Mouse (Mus musculus): ENCODE results near the gene Olfr1215. TPM values are rescaled to one million over a fixed set of nuclear protein-coding genes. Genes with fewer than 3 reads are reported as not detected.

The Olfr1215 gene
- total and polyA plus RNA-seq, 2 experiments: not detected

- H3K36me3 ChIP-seq (ENCODE audit: control insufficient read depth, insufficient read depth, low read length): no peaks in the 10 kb centered on the region
- H3K4me3 ChIP-seq (ENCODE audit: insufficient read depth, low read depth, low read length): no peak within 1 kb of the TSS
- H3K27ac ChIP-seq (replicated peaks; ENCODE audit: insufficient read depth, low read depth, low read length): no peak within 1 kb of the TSS
- H3K4me1 ChIP-seq (ENCODE audit: control insufficient read depth, insufficient read depth, low read length): no peaks in the 10 kb centered on the region
- H3K9ac ChIP-seq (ENCODE audit: low read depth, low read length): no peak within 1 kb of the TSS
- no peaks in the 10 kb centered on the region for H3K79me2 ChIP-seq (ENCODE audit: control insufficient read depth, insufficient read depth, low read length)
- TF ChIP-seq CTCF (IDR thresholded peaks at IDR 0.05; ENCODE audit: low read depth, low read length) (no peak), POLR2A (IDR thresholded peaks at IDR 0.05; ENCODE audit: extremely low read depth, insufficient read depth, low read length) (no peak)
- no peak for DNase-seq (ENCODE audit: extremely low read depth, low read depth, low spot score)
- H3K27me3 ChIP-seq (ENCODE audit: control insufficient read depth, insufficient read depth, low read length): no peaks in the 10 kb centered on the region
Observed at GRCm38 (mm10) chr2:88953669-88954068, 53.1 kb downstream of the Olfr1215 start, which contains the start of gene Olfr1212. Gene Olfr1212, plus strand, starts transcription at chr2:88953969.

Other genes starting within 250 kb of the Olfr1215 start
- not detected in 2 replicates for gene Olfr1199, start 246.5 kb downstream of the Olfr1215 start, total RNA-seq (2014; rRNA removed)
- gene Olfr1199, start 246.5 kb downstream of the Olfr1215 start, polyA plus RNA-seq (2012; rRNA removed): not detected in 2 replicates
- gene Olfr1200, start 236.5 kb downstream of the Olfr1215 start, total RNA-seq (2014; rRNA removed): not detected in 2 replicates
- gene Olfr1200, start 236.5 kb downstream of the Olfr1215 start, polyA plus RNA-seq (2012; rRNA removed): not detected in 2 replicates
- gene Olfr1201, start 213.9 kb downstream of the Olfr1215 start, total RNA-seq (2014; rRNA removed): not detected in 2 replicates
- gene Olfr1201, start 213.9 kb downstream of the Olfr1215 start, polyA plus RNA-seq (2012; rRNA removed): not detected in 2 replicates
- gene Olfr1202, start 192.5 kb downstream of the Olfr1215 start, total RNA-seq (2014; rRNA removed): not detected in 2 replicates
- gene Olfr1202, start 192.5 kb downstream of the Olfr1215 start, polyA plus RNA-seq (2012; rRNA removed): not detected in 2 replicates
- not detected in 2 replicates for gene Olfr1205, start 177.2 kb downstream of the Olfr1215 start, total RNA-seq (2014; rRNA removed)
- gene Olfr1205, start 177.2 kb downstream of the Olfr1215 start, polyA plus RNA-seq (2012; rRNA removed): not detected in 2 replicates
- gene Olfr1204, start 157.7 kb downstream of the Olfr1215 start, total RNA-seq (2014; rRNA removed): not detected in 2 replicates
- not detected in 2 replicates for gene Olfr1204, start 157.7 kb downstream of the Olfr1215 start, polyA plus RNA-seq (2012; rRNA removed)
- gene Olfr1206, start 143.7 kb downstream of the Olfr1215 start, total RNA-seq (2014; rRNA removed): not detected in 2 replicates
- gene Olfr1206, start 143.7 kb downstream of the Olfr1215 start, polyA plus RNA-seq (2012; rRNA removed): not detected in 2 replicates
- not detected in 2 replicates for gene Olfr1208, start 104.7 kb downstream of the Olfr1215 start, total RNA-seq (2014; rRNA removed)
- gene Olfr1208, start 104.7 kb downstream of the Olfr1215 start, polyA plus RNA-seq (2012; rRNA removed): not detected in 2 replicates
- gene Olfr1209, start 91.8 kb downstream of the Olfr1215 start, total RNA-seq (2014; rRNA removed): not detected in 2 replicates
- not detected in 2 replicates for gene Olfr1209, start 91.8 kb downstream of the Olfr1215 start, polyA plus RNA-seq (2012; rRNA removed)
- not detected in 2 replicates for gene Olfr1211, start 68.9 kb downstream of the Olfr1215 start, total RNA-seq (2014; rRNA removed)
- not detected in 2 replicates for gene Olfr1211, start 68.9 kb downstream of the Olfr1215 start, polyA plus RNA-seq (2012; rRNA removed)
- not detected in 2 replicates for gene Olfr1212, start 53.0 kb downstream of the Olfr1215 start, total RNA-seq (2014; rRNA removed)
- not detected in 2 replicates for gene Olfr1212, start 53.0 kb downstream of the Olfr1215 start, polyA plus RNA-seq (2012; rRNA removed)
- not detected in 2 replicates for gene Gm13762, start 26.7 kb downstream of the Olfr1215 start, total RNA-seq (2014; rRNA removed)
- gene Gm13762, start 26.7 kb downstream of the Olfr1215 start, polyA plus RNA-seq (2012; rRNA removed): not detected in 2 replicates
- not detected in 2 replicates for gene Olfr1214, start 14.3 kb downstream of the Olfr1215 start, total RNA-seq (2014; rRNA removed)
- gene Olfr1214, start 14.3 kb downstream of the Olfr1215 start, polyA plus RNA-seq (2012; rRNA removed): not detected in 2 replicates
- not detected in 2 replicates for gene Olfr1216, start 11.4 kb upstream of the Olfr1215 start, total RNA-seq (2014; rRNA removed)
- gene Olfr1216, start 11.4 kb upstream of the Olfr1215 start, polyA plus RNA-seq (2012; rRNA removed): not detected in 2 replicates
- not detected in 2 replicates for gene Olfr1217, start 25.1 kb upstream of the Olfr1215 start, total RNA-seq (2014; rRNA removed)
- not detected in 2 replicates for gene Olfr1217, start 25.1 kb upstream of the Olfr1215 start, polyA plus RNA-seq (2012; rRNA removed)
- gene Olfr1218, start 54.2 kb upstream of the Olfr1215 start, total RNA-seq (2014; rRNA removed): not detected in 2 replicates
- not detected in 2 replicates for gene Olfr1218, start 54.2 kb upstream of the Olfr1215 start, polyA plus RNA-seq (2012; rRNA removed)
- not detected in 2 replicates for gene Olfr1219, start 76.5 kb upstream of the Olfr1215 start, total RNA-seq (2014; rRNA removed)
- not detected in 2 replicates for gene Olfr1219, start 76.5 kb upstream of the Olfr1215 start, polyA plus RNA-seq (2012; rRNA removed)
- gene Olfr1220, start 99.9 kb upstream of the Olfr1215 start, total RNA-seq (2014; rRNA removed): not detected in 2 replicates
- gene Olfr1220, start 99.9 kb upstream of the Olfr1215 start, polyA plus RNA-seq (2012; rRNA removed): not detected in 2 replicates
- gene Olfr1221, start 110.3 kb upstream of the Olfr1215 start, total RNA-seq (2014; rRNA removed): not detected in 2 replicates
- not detected in 2 replicates for gene Olfr1221, start 110.3 kb upstream of the Olfr1215 start, polyA plus RNA-seq (2012; rRNA removed)
- gene Olfr1222, start 126.1 kb upstream of the Olfr1215 start, total RNA-seq (2014; rRNA removed): not detected in 2 replicates
- gene Olfr1222, start 126.1 kb upstream of the Olfr1215 start, polyA plus RNA-seq (2012; rRNA removed): not detected in 2 replicates
- not detected in 2 replicates for gene Olfr1223, start 144.6 kb upstream of the Olfr1215 start, total RNA-seq (2014; rRNA removed)
- gene Olfr1223, start 144.6 kb upstream of the Olfr1215 start, polyA plus RNA-seq (2012; rRNA removed): not detected in 2 replicates
- not detected in 2 replicates for gene Olfr1224-ps1, start 157.1 kb upstream of the Olfr1215 start, total RNA-seq (2014; rRNA removed)
- gene Olfr1224-ps1, start 157.1 kb upstream of the Olfr1215 start, polyA plus RNA-seq (2012; rRNA removed): not detected in 2 replicates
- gene Olfr1225, start 167.7 kb upstream of the Olfr1215 start, total RNA-seq (2014; rRNA removed): not detected in 2 replicates
- gene Olfr1225, start 167.7 kb upstream of the Olfr1215 start, polyA plus RNA-seq (2012; rRNA removed): not detected in 2 replicates
- gene Olfr1226, start 193.1 kb upstream of the Olfr1215 start, total RNA-seq (2014; rRNA removed): not detected in 2 replicates
- not detected in 2 replicates for gene Olfr1226, start 193.1 kb upstream of the Olfr1215 start, polyA plus RNA-seq (2012; rRNA removed)
- gene Olfr1228, start 247.1 kb upstream of the Olfr1215 start, total RNA-seq (2014; rRNA removed): not detected in 2 replicates
- not detected in 2 replicates for gene Olfr1228, start 247.1 kb upstream of the Olfr1215 start, polyA plus RNA-seq (2012; rRNA removed)

All from liver, adult 2 months (tissue).